Mouse (Mus musculus) neutrophil, adult 65 days (primary cell): Measurements from ENCODE around the gene Arg1. TPM values are rescaled to one million over a fixed set of nuclear protein-coding genes. Genes with fewer than 3 reads are reported as not detected.

Experiments
- total RNA-seq: library from RNA; stranded (reverse); gene quantifications from 2 replicates; pipeline ENCODE4 v1.2.4, GENCODE M21; 2023

Gene Arg1
- not detected in 2 replicates for total RNA-seq

DNA sequence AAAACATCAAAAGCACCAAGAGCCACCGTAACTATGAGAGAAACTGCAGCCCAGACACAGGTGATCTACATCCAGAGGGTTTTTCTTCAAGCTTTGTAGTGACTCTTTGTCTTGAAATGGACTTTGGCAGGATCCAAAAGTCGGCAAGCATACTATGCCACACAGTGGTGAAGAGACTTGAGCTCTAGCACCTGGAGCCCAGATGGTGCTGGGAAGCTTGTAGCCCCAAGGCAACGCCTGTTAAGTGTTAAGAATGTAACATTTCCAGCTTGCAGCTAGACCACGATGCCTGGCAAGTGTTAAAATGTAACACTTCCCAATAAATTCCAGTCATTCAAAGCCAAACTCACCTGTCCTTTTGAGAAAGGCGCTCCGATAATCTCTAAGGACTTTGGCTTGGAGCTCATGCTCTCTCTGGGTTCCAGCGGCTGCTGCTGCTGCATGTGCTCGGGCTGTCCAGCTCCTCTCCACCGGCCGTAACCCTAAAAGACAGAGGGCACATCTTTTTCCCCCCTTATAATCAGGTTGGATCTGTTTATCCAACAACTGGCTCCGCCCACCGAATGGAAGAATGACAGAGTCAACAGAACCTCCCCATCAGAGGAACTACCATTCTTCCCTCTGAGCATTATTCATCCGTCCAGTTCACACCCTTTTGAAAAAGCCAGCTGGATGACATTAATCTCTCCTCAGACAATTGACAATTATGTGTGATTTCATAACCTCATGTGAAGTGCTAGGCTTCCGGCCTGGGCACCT, at the start of gene Arg1:
Gene Arg1, minus strand, starts transcription at position 523 of the 759 bp plus-strand sequence.

DNA sequence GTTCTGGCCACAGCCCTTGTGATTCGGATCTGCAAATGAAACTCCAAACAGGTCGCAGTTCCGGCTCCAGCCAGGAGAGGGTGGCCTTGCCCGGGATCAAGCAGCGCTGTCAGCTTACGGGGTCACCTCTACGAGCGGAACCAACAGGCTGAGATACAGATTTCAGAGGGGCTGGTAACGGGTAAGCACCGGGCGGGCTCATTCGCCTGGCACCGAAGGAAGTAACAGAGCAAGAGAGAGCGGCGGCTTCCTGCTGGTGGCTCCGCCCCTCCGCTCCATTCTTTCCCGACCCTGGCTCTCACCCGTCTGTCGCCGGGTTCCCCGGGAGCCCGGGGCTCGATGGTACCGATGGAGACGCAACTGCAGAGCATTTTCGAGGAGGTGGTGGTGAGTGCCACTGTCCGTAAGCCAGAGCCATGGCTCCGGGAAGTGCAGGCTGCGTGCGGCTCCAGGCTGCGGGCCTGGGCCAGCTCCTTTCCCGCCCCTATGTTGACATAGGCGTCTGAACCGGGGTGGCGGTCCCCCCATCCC, 57.5 kb downstream of the Arg1 start, which contains the start of gene Med23:
Gene Med23, plus strand, starts transcription at position 227 of the 531 bp plus-strand sequence.

Other genes with a start within 250 kb of the Arg1 start
- 0.16 and 0.22 TPM in 2 replicates for gene Enpp1, start 215.3 kb downstream of the Arg1 start, total RNA-seq
- gene Enpp3, start 84.7 kb downstream of the Arg1 start, total RNA-seq = not detected in 2 replicates
- gene Med23, start 57.5 kb downstream of the Arg1 start, total RNA-seq = 18.3 and 26.1 TPM in 2 replicates